Mouse (Mus musculus) kidney, embryonic 16.5 days (tissue): ENCODE measurements around the gene Gm42372. TPM values are rescaled to one million over a fixed set of nuclear protein-coding genes. Genes with fewer than 3 reads are reported as not detected.

Source experiments
- ATAC-seq: fragments of 200-750 bp; cut with Nextera tagmentation; 2 replicates; pipeline ENCODE4 v1.8.0; 2017; ENCODE audit warnings: moderate TSS enrichment; ENCODE audit not compliant: low FRiP score, low TSS enrichment
- H3K27ac ChIP-seq: fragments of 300-500 bp; sonication (generic); 2 replicates; pipeline ENCODE4 v1.5.1; 2014; ENCODE audit warnings: low read length
- H3K27me3 ChIP-seq: fragments of 300-500 bp; sonication (generic); 2 replicates; pipeline ENCODE4 v1.6.1; 2014; ENCODE audit warnings: low read length, control low read depth, mixed read lengths; ENCODE audit not compliant: insufficient read depth
- H3K36me3 ChIP-seq: fragments of 300-500 bp; sonication (generic); 2 replicates; pipeline ENCODE4 v1.6.1; 2014; ENCODE audit warnings: low read length, control low read depth, mixed read lengths; ENCODE audit not compliant: insufficient read depth
- H3K4me1 ChIP-seq: fragments of 300-500 bp; sonication (generic); 2 replicates; pipeline ENCODE4 v1.6.1; 2014; ENCODE audit warnings: low read length, control low read depth, mixed read lengths; ENCODE audit not compliant: insufficient read depth
- H3K4me2 ChIP-seq: fragments of 300-500 bp; sonication (generic); replicated peaks from 2 replicates; pipeline ENCODE4 v1.6.1; 2014; ENCODE audit warnings: low read depth, low read length
- H3K4me3 ChIP-seq: fragments of 300-500 bp; sonication (generic); 2 replicates; pipeline ENCODE4 v1.5.1; 2014; ENCODE audit warnings: mild to moderate bottlenecking, low read length
- H3K9ac ChIP-seq: fragments of 300-500 bp; sonication (generic); replicated peaks from 2 replicates; pipeline ENCODE4 v1.6.1; 2014; ENCODE audit warnings: low read length
- H3K9me3 ChIP-seq: fragments of 300-500 bp; sonication (generic); 2 replicates; pipeline ENCODE4 v1.6.1; 2016; ENCODE audit warnings: low read length, control low read depth
- WGBS: fragments of 180-500 bp; shearing (Covaris S2); extraction: QIAGEN DNeasy Blood & Tissue Kit; methylation state at CpG from one replicate; pipeline ENCODE4 v1.1.7; 2014; 5-methylcytosine and 5-hydroxymethylcytosine counted together
- polyA plus RNA-seq: library from polyadenylated mRNA; unstranded; fragments of >200 nt; fragmentation: Nextera tagmentation; extraction: Ambion mirVana; gene quantifications from 2 replicates; pipeline ENCODE4 v1.2.1, GENCODE M21; 2015

Gm42372 gene
- polyA plus RNA-seq: 0.20 and 0.26 TPM in 2 replicates

- Histone ChIP-seq H3K4me2 (peak within 1 kb of the TSS; percentile 17), H3K27me3 (no peaks in the 10 kb centered on the region), H3K27ac (no peak within 1 kb of the TSS), H3K4me3 (no peak within 1 kb of the TSS), H3K9ac (no peak within 1 kb of the TSS), H3K9me3 (no peaks in the 10 kb centered on the region), H3K4me1 (peaks cover 19% of the 10 kb centered on the region), H3K36me3 (no peaks in the 10 kb centered on the region)
- 23% methylated on average over 26 of the region's 26 CpGs for WGBS
- ATAC-seq: no peak
Measured at GRCm38 (mm10) chr7:16982859-16983568, at the start of gene Gm42372. TSS of gene Gm42372 (plus strand) at chr7:16983086.

GRCm38 (mm10) chr7:16937312-16937711 is 45.6 kb upstream of the Gm42372 start:
- Histone ChIP-seq H3K9me3 (no peaks in the 10 kb centered on the region), H3K9ac (no peak overlapping the region), H3K4me3 (no peak overlapping the region), H3K27ac (no peak overlapping the region), H3K27me3 (no peaks in the 10 kb centered on the region), H3K4me1 (0 out of 2 replicates have a peak, but pooled peaks cover 6% of the 10 kb centered on the region), H3K36me3 (no peaks in the 10 kb centered on the region), H3K4me2 (no peak overlapping the region)
- 50% methylated on average over 4 of the region's 4 CpGs for WGBS
- ATAC-seq: no peak

DNA sequence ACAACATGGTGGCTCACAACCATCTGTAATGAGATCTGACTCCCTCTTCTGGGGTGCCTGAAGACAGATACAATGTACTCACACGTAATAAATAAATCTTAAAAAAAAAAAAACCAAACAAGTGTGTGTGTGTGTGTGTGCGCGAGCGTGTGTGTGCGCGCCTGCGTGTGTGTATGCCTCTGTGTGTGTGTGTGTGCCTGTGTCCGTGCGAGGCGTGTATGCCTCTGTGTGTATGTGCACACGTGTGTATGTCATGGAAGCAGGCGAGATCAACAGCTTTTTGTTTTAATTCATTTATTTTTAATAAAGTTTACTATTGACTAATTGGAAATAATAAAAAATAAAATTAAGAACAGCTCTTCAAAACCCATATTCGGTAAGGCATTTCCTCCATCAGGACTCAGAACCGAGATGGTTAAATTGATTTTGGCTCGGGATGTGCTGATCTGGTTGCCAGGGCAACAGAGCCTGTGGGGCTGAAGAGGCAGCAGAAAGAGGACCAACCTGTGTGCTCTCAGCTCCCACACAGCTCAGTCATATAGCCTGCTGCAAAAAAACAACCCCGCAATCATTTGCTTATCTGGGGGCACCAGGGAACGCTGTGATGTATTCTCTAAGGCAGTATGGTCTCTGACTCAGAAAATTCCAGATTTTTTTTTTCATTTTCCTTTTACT is 44.6 kb upstream of the Gm42372 start:
- Histone ChIP-seq H3K27me3 (no peaks in the 10 kb centered on the region), H3K9ac (no peak overlapping the region), H3K4me3 (no peak overlapping the region), H3K4me2 (no peak overlapping the region), H3K36me3 (no peaks in the 10 kb centered on the region), H3K9me3 (no peaks in the 10 kb centered on the region), H3K27ac (no peak overlapping the region), H3K4me1 (0 out of 2 replicates have a peak, but pooled peaks cover 6% of the 10 kb centered on the region)
- no peak for ATAC-seq
- 70% methylated on average over 17 of the region's 17 CpGs for WGBS

DNA sequence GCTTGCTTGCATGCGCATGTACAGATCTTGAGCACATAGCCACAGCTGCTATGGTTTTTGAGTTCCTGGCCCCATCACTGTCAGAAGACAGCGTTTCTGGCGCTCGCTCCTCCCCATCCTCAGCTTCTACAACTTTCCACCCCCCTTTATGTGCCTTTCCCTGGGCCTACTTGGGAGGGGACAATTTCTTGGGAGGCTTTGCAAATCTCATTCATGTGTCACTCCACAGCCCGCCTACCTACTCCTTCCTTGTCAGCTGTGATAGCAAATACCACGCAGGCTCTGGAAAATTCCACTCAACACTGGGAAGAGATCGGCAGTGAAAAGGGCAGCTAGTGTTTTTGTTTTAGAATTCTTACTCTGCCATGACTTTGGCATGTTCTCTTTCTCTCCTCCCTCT is 42.6 kb upstream of the Gm42372 start:
- peaks cover 5% of the 10 kb centered on the region for H3K27me3 ChIP-seq
- no peak overlapping the region for H3K4me2 ChIP-seq
- H3K27ac ChIP-seq: peak overlapping the region; percentile 50
- WGBS: 39% methylated on average over 7 of the region's 7 CpGs
- no peak overlapping the region for H3K9ac ChIP-seq
- no peak for ATAC-seq
- H3K4me1 ChIP-seq: peaks cover 18% of the 10 kb centered on the region
- H3K9me3 ChIP-seq: no peaks in the 10 kb centered on the region
- no peak overlapping the region for H3K4me3 ChIP-seq
- no peaks in the 10 kb centered on the region for H3K36me3 ChIP-seq

DNA sequence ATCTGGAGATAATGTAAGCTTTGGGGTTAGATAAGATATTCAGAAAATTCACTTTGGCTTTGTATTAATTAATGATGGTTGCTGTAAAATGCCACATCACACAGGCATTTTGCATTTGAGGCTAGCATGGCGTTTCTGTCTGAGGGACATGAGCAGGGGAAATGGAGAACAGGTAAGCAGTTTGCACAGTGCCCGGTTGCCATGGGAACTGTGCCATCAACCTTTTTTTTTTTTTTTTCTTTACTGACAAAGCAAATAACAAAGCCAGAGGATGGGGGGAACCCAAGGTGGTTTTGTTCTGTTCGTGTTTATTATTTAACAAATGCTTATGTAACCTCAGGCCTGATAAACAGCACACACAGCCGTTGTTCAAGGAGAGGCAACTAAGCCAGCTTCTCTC is 40.0 kb upstream of the Gm42372 start:
- no peak for ATAC-seq
- H3K4me3 ChIP-seq: no peak overlapping the region
- H3K9ac ChIP-seq: no peak overlapping the region
- peaks cover 42% of the 10 kb centered on the region for H3K4me1 ChIP-seq
- no peak overlapping the region for H3K4me2 ChIP-seq
- peaks cover 30% of the 10 kb centered on the region for H3K27me3 ChIP-seq
- no peak overlapping the region for H3K27ac ChIP-seq
- WGBS: 61% methylated on average over 4 of the region's 4 CpGs
- no peaks in the 10 kb centered on the region for H3K36me3 ChIP-seq
- H3K9me3 ChIP-seq: no peaks in the 10 kb centered on the region

DNA sequence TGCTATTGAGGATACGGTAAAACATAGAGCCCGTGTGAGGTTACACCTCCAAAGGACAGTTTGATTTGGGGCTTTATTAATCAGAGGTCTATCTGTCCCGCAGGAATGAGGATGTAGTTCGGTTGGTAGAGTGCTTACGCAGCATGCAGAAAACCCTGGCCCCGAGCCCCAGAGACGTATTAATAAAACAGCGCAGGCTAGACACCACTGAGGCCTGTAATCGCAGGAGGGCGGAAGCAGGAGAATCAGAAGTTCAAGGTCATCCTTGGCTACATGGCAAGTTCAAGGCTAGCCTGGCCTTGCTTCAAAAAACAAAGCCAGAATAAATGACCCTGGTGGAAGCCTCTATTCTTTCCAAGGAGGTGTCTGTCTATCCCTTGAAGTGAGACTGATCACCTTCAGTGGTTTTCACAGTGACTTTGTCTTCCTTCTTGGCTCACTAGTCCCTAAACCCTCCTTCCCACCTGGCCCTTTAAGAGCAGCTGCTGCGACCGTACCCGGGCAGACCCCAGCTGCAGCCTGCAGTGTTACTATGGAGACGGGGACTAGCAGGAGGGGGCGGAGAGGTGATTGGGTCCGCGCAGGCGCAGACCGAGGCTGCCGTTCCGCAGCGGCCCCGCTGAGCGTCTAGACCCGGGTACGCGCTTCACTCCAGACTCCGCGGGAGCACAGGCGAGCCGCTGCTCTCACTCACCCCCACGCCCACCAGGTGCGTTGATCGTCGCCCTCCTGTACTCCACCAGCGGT is 38.7 kb upstream of the Gm42372 start, which contains the start of gene Pnmal2:
TSS of gene Pnmal2 (plus strand) at position 622 of the 747 bp plus-strand sequence.
- ATAC-seq: peak; percentile 84
- H3K27ac ChIP-seq: no peak within 1 kb of the TSS
- peaks cover 44% of the 10 kb centered on the region for H3K27me3 ChIP-seq
- H3K36me3 ChIP-seq: no peaks in the 10 kb centered on the region
- H3K9me3 ChIP-seq: no peaks in the 10 kb centered on the region
- peak within 1 kb of the TSS; percentile 71 for H3K4me3 ChIP-seq
- peak within 1 kb of the TSS; percentile 88 for H3K4me2 ChIP-seq
- 13% methylated on average over 36 of the region's 36 CpGs for WGBS
- H3K9ac ChIP-seq: peak within 1 kb of the TSS; percentile 81
- peaks cover 47% of the 10 kb centered on the region for H3K4me1 ChIP-seq

- Histone ChIP-seq H3K36me3 (no peaks in the 10 kb centered on the region), H3K27ac (no peak overlapping the region)
- 2% methylated on average over 22 of the region's 22 CpGs for WGBS
Measured at GRCm38 (mm10) chr7:16944808-16945315, 38.0 kb upstream of the Gm42372 start.

GRCm38 (mm10) chr7:16945419-16945818 is 37.5 kb upstream of the Gm42372 start:
- H3K27me3 ChIP-seq: peaks cover 52% of the 10 kb centered on the region
- no peaks in the 10 kb centered on the region for H3K9me3 ChIP-seq
- WGBS: 23% methylated on average over 17 of the region's 17 CpGs
- H3K36me3 ChIP-seq: no peaks in the 10 kb centered on the region
- H3K4me1 ChIP-seq: peaks cover 52% of the 10 kb centered on the region
- H3K9ac ChIP-seq: peak overlapping the region; percentile 5
- H3K4me3 ChIP-seq: peak overlapping the region; percentile 71
- ATAC-seq: no peak
- peak overlapping the region; percentile 88 for H3K4me2 ChIP-seq
- H3K27ac ChIP-seq: no peak overlapping the region

More at GRCm38 (mm10) chr7:16944808-16945315, 38.0 kb upstream of the Gm42372 start:
- Histone ChIP-seq H3K4me1 (peaks cover 52% of the 10 kb centered on the region), H3K4me3 (peak overlapping the region; percentile 71), H3K4me2 (peak overlapping the region; percentile 88), H3K9ac (peak overlapping the region; percentile 81), H3K9me3 (no peaks in the 10 kb centered on the region), H3K27me3 (peaks cover 50% of the 10 kb centered on the region)
- peak; percentile 46 for ATAC-seq

GRCm38 (mm10) chr7:16946441-16947348 is 36.2 kb upstream of the Gm42372 start:
- Histone ChIP-seq H3K4me2 (peak overlapping the region; percentile 63), H3K9me3 (no peaks in the 10 kb centered on the region), H3K4me3 (peak overlapping the region; percentile 44), H3K27ac (no peak overlapping the region), H3K27me3 (peaks cover 52% of the 10 kb centered on the region), H3K36me3 (no peaks in the 10 kb centered on the region), H3K9ac (peak overlapping the region; percentile 62), H3K4me1 (peaks cover 48% of the 10 kb centered on the region)
- 7% methylated on average over 52 of the region's 53 CpGs for WGBS
- ATAC-seq: no peak
